Mouse (Mus musculus) neural tube, embryonic 15.5 days (tissue): Measurements from ENCODE around the gene 4930583I09Rik. TPM values are rescaled to one million over a fixed set of nuclear protein-coding genes. Genes with fewer than 3 reads are reported as not detected.

ENCODE experiments used
- ATAC-seq: fragments of 200-750 bp; cut with Nextera tagmentation; 2 replicates; pipeline ENCODE4 v1.8.0; 2017; ENCODE audit warnings: mild to moderate bottlenecking, moderate TSS enrichment, moderate library complexity; ENCODE audit not compliant: low FRiP score
- H3K27ac ChIP-seq: fragments of 300-500 bp; sonication (generic); replicated peaks from 2 replicates; pipeline ENCODE4 v1.5.1; 2015; ENCODE audit warnings: mild to moderate bottlenecking, inconsistent platforms
- H3K27me3 ChIP-seq: fragments of 300-500 bp; sonication (generic); replicated peaks from 2 replicates; pipeline ENCODE4 v1.6.1; 2015; ENCODE audit warnings: inconsistent platforms
- H3K36me3 ChIP-seq: fragments of 300-500 bp; sonication (generic); 2 replicates; pipeline ENCODE4 v1.6.1; 2015; ENCODE audit warnings: inconsistent platforms
- H3K4me1 ChIP-seq: fragments of 300-500 bp; sonication (generic); 2 replicates; pipeline ENCODE4 v1.6.1; 2015; ENCODE audit warnings: inconsistent platforms
- H3K4me2 ChIP-seq: fragments of 300-500 bp; sonication (generic); 2 replicates; pipeline ENCODE4 v1.6.1; 2015; ENCODE audit warnings: inconsistent platforms, mild to moderate bottlenecking, moderate library complexity
- H3K4me3 ChIP-seq: fragments of 300-500 bp; sonication (generic); replicated peaks from 2 replicates; pipeline ENCODE4 v1.5.1; 2015; ENCODE audit warnings: mild to moderate bottlenecking, inconsistent platforms
- H3K9ac ChIP-seq: fragments of 300-500 bp; sonication (generic); replicated peaks from 2 replicates; pipeline ENCODE4 v1.6.1; 2015; ENCODE audit warnings: mild to moderate bottlenecking, inconsistent platforms
- H3K9me3 ChIP-seq: fragments of 300-500 bp; sonication (generic); replicated peaks from 2 replicates; pipeline ENCODE4 v1.6.1; 2016; ENCODE audit warnings: inconsistent platforms
- WGBS: fragments of 180-500 bp; shearing (Covaris S2); methylation state at CpG from one replicate; pipeline ENCODE4 v1.1.7; 2015; ENCODE audit warnings: mixed read lengths; 5-methylcytosine and 5-hydroxymethylcytosine counted together
- polyA plus RNA-seq: library from polyadenylated mRNA; unstranded; fragments of >200 nt; fragmentation: Nextera tagmentation; extraction: Ambion mirVana; gene quantifications from 2 replicates; pipeline ENCODE4 v1.2.1, GENCODE M21; 2015

4930583I09Rik gene
- not detected in 2 replicates for polyA plus RNA-seq

DNA sequence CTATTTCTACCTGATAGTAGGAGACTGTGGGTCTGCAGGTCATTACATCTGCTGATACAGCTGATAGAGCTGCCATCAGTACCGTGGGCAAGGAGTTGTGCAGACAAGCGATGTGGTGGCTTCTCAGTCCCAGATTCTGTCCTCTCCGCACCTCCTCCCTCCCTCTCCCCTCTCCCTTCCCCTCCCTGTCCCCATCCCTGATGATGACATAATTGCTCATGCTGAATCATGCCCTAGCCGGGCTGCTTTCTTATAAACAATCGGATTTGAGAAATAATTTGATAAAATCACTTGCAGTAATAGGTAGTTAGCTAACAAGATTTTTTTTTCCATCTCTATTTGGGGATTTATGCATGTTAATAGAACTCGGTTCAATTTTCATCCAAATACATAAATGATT is at the start of gene 4930583I09Rik:
Gene 4930583I09Rik, minus strand, starts transcription at position 144 of the 400 bp plus-strand sequence.
- Histone ChIP-seq H3K27ac (no peak within 1 kb of the TSS), H3K4me3 (no peak within 1 kb of the TSS), H3K36me3 (no peaks in the 10 kb centered on the region), H3K27me3 (no peaks in the 10 kb centered on the region), H3K4me1 (peaks cover 11% of the 10 kb centered on the region; the same call in 1 of the 2 replicates), H3K9me3 (no peaks in the 10 kb centered on the region), H3K4me2 (peak within 1 kb of the TSS; percentile 21), H3K9ac (no peak within 1 kb of the TSS)
- no peak for ATAC-seq
- 71% methylated on average over 6 of the region's 6 CpGs for WGBS

DNA sequence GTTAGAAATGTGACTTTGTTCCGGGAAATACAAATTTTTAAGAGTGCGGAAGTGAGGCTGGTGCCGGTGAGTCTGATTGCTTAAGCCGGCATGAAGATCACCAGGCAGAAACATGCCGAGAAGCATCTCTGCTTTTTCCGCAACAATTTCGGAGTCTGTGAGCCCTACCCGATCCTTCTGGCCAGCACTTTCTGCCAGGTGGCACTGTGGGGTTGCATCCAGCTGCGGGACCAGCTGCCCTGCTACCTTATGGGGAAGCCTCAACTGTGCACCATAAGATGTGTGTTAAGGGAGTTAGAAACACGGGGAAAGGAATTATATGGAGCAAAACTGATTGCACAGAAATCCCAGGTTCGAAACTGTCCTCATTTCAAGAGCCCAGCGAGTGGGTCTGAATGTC is 40.2 kb upstream of the 4930583I09Rik start:
- H3K36me3 ChIP-seq, result no peaks in the 10 kb centered on the region
- 83% methylated on average over 12 of the region's 12 CpGs for WGBS
- H3K4me1 ChIP-seq, result no peaks in the 10 kb centered on the region
- no peak overlapping the region for H3K9ac ChIP-seq
- H3K27ac ChIP-seq, result no peak overlapping the region
- no peak overlapping the region for H3K4me3 ChIP-seq
- ATAC-seq, result no peak
- H3K9me3 ChIP-seq, result no peaks in the 10 kb centered on the region
- no peaks in the 10 kb centered on the region for H3K27me3 ChIP-seq
- H3K4me2 ChIP-seq, result no peak overlapping the region

DNA sequence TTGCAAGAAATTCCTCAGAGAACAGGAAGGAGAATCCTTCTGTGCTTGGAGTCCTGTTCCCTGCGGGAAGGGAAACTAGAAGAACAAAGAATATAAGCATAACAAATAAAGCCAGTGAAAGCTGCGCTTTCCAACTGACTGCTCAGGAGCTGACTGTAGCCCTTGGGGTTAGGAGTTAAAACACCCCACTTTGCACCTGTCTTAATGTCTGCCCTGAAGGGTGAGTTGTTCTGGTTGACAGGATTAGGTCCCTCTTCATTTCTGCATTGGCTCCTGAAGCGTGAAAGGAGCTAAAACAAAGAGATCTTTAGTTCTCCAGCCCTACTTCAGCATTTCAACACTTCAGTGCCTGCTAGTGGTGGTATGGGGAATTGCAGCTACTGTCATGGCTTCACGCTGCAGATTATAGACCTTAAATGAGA is 37.8 kb upstream of the 4930583I09Rik start:
- no peak for ATAC-seq
- no peaks in the 10 kb centered on the region for H3K36me3 ChIP-seq
- H3K27ac ChIP-seq, result no peak overlapping the region
- H3K27me3 ChIP-seq, result no peaks in the 10 kb centered on the region
- H3K4me2 ChIP-seq, result no peak overlapping the region
- no peaks in the 10 kb centered on the region for H3K4me1 ChIP-seq
- 37% methylated on average over 4 of the region's 4 CpGs for WGBS
- H3K9me3 ChIP-seq, result no peaks in the 10 kb centered on the region
- no peak overlapping the region for H3K4me3 ChIP-seq
- H3K9ac ChIP-seq, result no peak overlapping the region

GRCm38 (mm10) chr17:64863817-64864216 is 27.9 kb upstream of the 4930583I09Rik start:
- H3K36me3 ChIP-seq, result no peaks in the 10 kb centered on the region
- no peaks in the 10 kb centered on the region for H3K27me3 ChIP-seq
- H3K4me2 ChIP-seq, result no peak overlapping the region
- no peak overlapping the region for H3K4me3 ChIP-seq
- no peak for ATAC-seq
- H3K27ac ChIP-seq, result no peak overlapping the region
- no peaks in the 10 kb centered on the region for H3K9me3 ChIP-seq
- H3K9ac ChIP-seq, result no peak overlapping the region
- 70% methylated on average over 4 of the region's 4 CpGs for WGBS
- no peaks in the 10 kb centered on the region for H3K4me1 ChIP-seq

- H3K9me3 ChIP-seq, result no peaks in the 10 kb centered on the region
- WGBS, result 91% methylated on average over 3 of the region's 3 CpGs
- no peak for ATAC-seq
- H3K4me2 ChIP-seq, result no peak overlapping the region
- no peak overlapping the region for H3K9ac ChIP-seq
- H3K27ac ChIP-seq, result no peak overlapping the region
- no peaks in the 10 kb centered on the region for H3K4me1 ChIP-seq
- no peak overlapping the region for H3K4me3 ChIP-seq
- no peaks in the 10 kb centered on the region for H3K27me3 ChIP-seq
- no peaks in the 10 kb centered on the region for H3K36me3 ChIP-seq
These were observed 25.1 kb upstream of the 4930583I09Rik start for GRCm38 (mm10) chr17:64860963-64861362.

GRCm38 (mm10) chr17:64858848-64859247 is 23.0 kb upstream of the 4930583I09Rik start:
- H3K9me3 ChIP-seq, result no peaks in the 10 kb centered on the region
- no peak for ATAC-seq
- H3K9ac ChIP-seq, result no peak overlapping the region
- no peaks in the 10 kb centered on the region for H3K27me3 ChIP-seq
- H3K36me3 ChIP-seq, result no peaks in the 10 kb centered on the region
- H3K27ac ChIP-seq, result no peak overlapping the region
- H3K4me2 ChIP-seq, result no peak overlapping the region
- no peak overlapping the region for H3K4me3 ChIP-seq
- H3K4me1 ChIP-seq, result no peaks in the 10 kb centered on the region
- 90% methylated on average over 6 of the region's 6 CpGs for WGBS

DNA sequence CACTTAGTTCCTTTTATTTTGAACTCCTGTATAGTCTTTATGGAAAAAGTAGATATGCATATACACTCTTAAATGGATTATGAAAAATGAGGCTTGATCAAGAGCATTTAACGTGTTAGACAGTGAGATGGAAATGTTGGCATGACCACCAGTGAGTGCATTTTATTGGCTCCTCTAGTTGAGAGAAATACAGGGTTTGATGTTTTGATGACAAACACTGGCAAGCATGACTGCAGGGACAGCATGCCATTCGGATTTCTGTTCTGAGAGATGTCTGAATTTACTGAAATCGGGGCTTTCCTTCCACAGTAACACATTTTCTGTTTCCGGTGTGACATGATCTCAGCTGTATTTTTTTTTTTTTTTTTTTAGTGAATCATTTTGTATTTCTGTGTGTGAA is 12.2 kb upstream of the 4930583I09Rik start:
- Histone ChIP-seq H3K27me3 (no peaks in the 10 kb centered on the region), H3K9ac (no peak overlapping the region), H3K36me3 (no peaks in the 10 kb centered on the region), H3K4me3 (no peak overlapping the region), H3K27ac (no peak overlapping the region), H3K9me3 (no peaks in the 10 kb centered on the region), H3K4me1 (no peaks in the 10 kb centered on the region), H3K4me2 (no peak overlapping the region)
- no peak for ATAC-seq
- WGBS, result 79% methylated on average over 4 of the region's 4 CpGs

DNA sequence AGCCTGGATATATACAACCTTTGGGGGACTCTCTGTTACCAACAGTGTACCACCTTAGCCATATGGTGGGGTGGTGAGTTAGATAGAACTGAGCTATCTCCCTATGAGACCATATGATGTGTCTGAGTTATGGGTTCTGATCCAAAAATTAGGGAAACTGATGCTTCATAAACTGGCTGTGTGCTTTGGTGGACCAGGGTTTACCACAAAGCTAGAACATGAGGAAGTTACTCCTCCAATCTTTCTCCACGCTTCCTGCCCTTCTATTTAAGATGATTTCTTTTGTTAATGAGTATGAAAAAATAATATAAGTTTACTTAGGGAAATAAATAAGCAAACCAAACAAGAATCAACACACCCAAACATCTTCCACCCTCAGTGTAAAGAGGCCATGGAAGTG is 10.8 kb upstream of the 4930583I09Rik start:
- Histone ChIP-seq H3K4me1 (no peaks in the 10 kb centered on the region), H3K27me3 (no peaks in the 10 kb centered on the region)
- no peak for ATAC-seq

DNA sequence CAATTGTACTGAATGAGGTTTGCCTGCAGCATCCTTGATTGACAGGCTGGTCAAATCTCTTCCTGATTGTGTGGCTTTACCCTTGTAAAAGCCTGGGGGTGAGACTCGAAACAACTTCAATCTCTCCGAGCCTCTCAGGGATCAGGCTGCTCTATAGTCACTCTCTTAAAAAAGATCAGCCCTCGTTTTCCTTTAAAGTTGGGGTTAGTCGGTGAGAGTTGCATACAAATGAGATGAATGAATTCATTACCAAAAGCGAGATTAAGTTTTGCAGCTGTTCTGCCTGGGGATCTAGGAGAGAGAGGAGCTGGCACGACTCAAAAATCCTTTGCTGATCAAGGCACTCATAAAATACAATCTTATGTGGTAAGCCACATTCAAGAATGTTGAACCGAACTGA is 1.0 kb upstream of the 4930583I09Rik start:
- WGBS, result 16% methylated on average over 7 of the region's 7 CpGs
- Histone ChIP-seq H3K4me3 (no peak overlapping the region), H3K9me3 (no peaks in the 10 kb centered on the region), H3K9ac (no peak overlapping the region), H3K4me2 (peak overlapping the region; percentile 21), H3K27me3 (no peaks in the 10 kb centered on the region), H3K27ac (no peak overlapping the region), H3K36me3 (no peaks in the 10 kb centered on the region), H3K4me1 (peaks cover 11% of the 10 kb centered on the region; the same call in 1 of the 2 replicates)
- no peak for ATAC-seq

More for the DNA sequence above, 10.8 kb upstream of the 4930583I09Rik start:
- H3K27ac ChIP-seq, result no peak overlapping the region
- H3K9me3 ChIP-seq, result no peaks in the 10 kb centered on the region
- no peak overlapping the region for H3K4me2 ChIP-seq
- no peak overlapping the region for H3K9ac ChIP-seq
- no peaks in the 10 kb centered on the region for H3K36me3 ChIP-seq
- H3K4me3 ChIP-seq, result no peak overlapping the region
- 87% methylated on average over 1 of the region's 1 CpGs for WGBS

GRCm38 (mm10) chr17:64836352-64836751 is 481 bp upstream of the 4930583I09Rik start:
- peaks cover 11% of the 10 kb centered on the region; the same call in 1 of the 2 replicates for H3K4me1 ChIP-seq
- H3K9me3 ChIP-seq, result no peaks in the 10 kb centered on the region
- H3K27ac ChIP-seq, result no peak overlapping the region
- no peaks in the 10 kb centered on the region for H3K27me3 ChIP-seq
- ATAC-seq, result no peak
- no peaks in the 10 kb centered on the region for H3K36me3 ChIP-seq
- 80% methylated on average over 10 of the region's 10 CpGs for WGBS
- no peak overlapping the region for H3K9ac ChIP-seq
- H3K4me3 ChIP-seq, result no peak overlapping the region
- H3K4me2 ChIP-seq, result peak overlapping the region; percentile 21; the same call in 1 of the 2 replicates

DNA sequence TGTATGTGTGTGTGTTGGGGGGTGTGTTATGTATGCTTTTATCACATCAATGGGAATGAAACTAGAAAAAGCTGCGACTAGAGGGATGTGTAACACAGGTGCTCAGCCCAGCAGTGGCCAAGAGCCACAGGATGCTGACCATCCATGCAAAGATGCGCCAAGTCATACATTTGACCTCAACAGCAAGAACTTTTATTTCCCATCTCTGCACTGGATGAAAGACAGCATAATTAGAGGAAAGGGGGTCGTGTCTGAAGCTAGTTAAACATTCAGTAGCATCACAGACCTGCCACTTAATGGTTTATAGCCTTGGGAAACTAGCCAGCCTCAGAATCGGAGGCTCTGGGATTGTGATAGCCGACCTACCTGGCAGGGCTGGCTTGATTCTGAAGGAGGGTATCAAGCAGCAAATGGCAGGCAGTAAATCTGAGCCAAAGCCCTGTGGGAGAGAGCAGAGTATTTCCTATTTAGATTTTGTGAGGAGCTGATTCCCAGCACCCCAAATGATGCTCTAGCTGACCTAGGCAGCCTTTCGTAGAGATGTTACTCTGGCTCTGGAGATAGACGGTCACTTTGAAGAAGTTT is 1.9 kb downstream of the 4930583I09Rik start:
- ATAC-seq, result no peak
- Histone ChIP-seq H3K36me3 (no peaks in the 10 kb centered on the region), H3K4me1 (peaks cover 11% of the 10 kb centered on the region; the same call in 1 of the 2 replicates), H3K27ac (no peak overlapping the region), H3K9ac (no peak overlapping the region), H3K27me3 (no peaks in the 10 kb centered on the region), H3K4me3 (no peak overlapping the region), H3K4me2 (no peak overlapping the region), H3K9me3 (no peaks in the 10 kb centered on the region)
- WGBS, result 70% methylated on average over 7 of the region's 7 CpGs

GRCm38 (mm10) chr17:64833071-64833470 is 2.8 kb downstream of the 4930583I09Rik start:
- H3K9ac ChIP-seq, result no peak overlapping the region
- no peak overlapping the region for H3K27ac ChIP-seq
- no peaks in the 10 kb centered on the region for H3K27me3 ChIP-seq
- no peaks in the 10 kb centered on the region for H3K36me3 ChIP-seq
- no peak overlapping the region for H3K4me3 ChIP-seq
- WGBS, result 87% methylated on average over 2 of the region's 2 CpGs
- ATAC-seq, result no peak
- H3K9me3 ChIP-seq, result no peaks in the 10 kb centered on the region
- H3K4me1 ChIP-seq, result peaks cover 11% of the 10 kb centered on the region; the same call in 1 of the 2 replicates
- no peak overlapping the region for H3K4me2 ChIP-seq
